Comparison of ENCODE assay signal across 11 mouse cellular contexts in genomic region chr19:28579724-28580375, GRCm38 (mm10).
A peak's percentile ranks its signal among the peaks of the same experiment; 100 is the strongest.
DNase-seq lines count a peak whose midpoint lies in the region; ATAC-seq and TF ChIP-seq lines count a peak whose summit lies in the region.
"Had no signal": no experiment of that assay in that cellular context is flagged by ENCODE, and none has a peak within 500 bp of the region (broad histone marks: within the 10 kb centered on the region; RNA-seq: fewer than 3 reads in every experiment).

No protein-coding gene starts in this region.

- TF ChIP-seq CTCF in kidney, adult 2 months (conservative IDR thresholded peaks at IDR 0.05; ENCODE audit: insufficient read depth, insufficient read length, low read depth, low read length) = no peak

- H3K27ac ChIP-seq in kidney, adult 2 months (ENCODE audit: insufficient read depth, low read depth, low read length) = 0 out of 2 replicates have a peak overlapping the region, but pooled peaks have one; percentile 22
- H3K27ac ChIP-seq in hindbrain, embryonic 15.5 days (replicated peaks) = no peak overlapping the region

- DNase-seq in kidney, adult 2 months = no peak
- DNase-seq in kidney, postnatal 14 days = no peak
- peak; percentile 52 for DNase-seq in embryo, embryonic 11 days
- DNase-seq in retina, postnatal 1 day = peak; percentile 93
- DNase-seq in cerebellum, adult 9-11 months = no peak
- no peak for DNase-seq in thymus, postnatal 25 days
- no peak for DNase-seq in cerebellum, postnatal 25 days
- DNase-seq: adrenal gland, adult 2 months; heart, postnatal 14 days; kidney, postnatal 25 days had no signal

- 71% methylated on average over 14 of the region's 14 CpGs for WGBS in kidney, adult 2 months
- 43% methylated on average over 14 of the region's 14 CpGs for WGBS in hindbrain, embryonic 15.5 days

- H3K9me3 ChIP-seq in hindbrain, embryonic 15.5 days = no peaks in the 10 kb centered on the region

- H3K4me3 ChIP-seq in kidney, adult 2 months (ENCODE audit: insufficient read depth, low read depth, low read length) = no peak overlapping the region
- no peak overlapping the region for H3K4me3 ChIP-seq in hindbrain, embryonic 15.5 days

- no peak for TF ChIP-seq POLR2A in kidney, adult 2 months (IDR thresholded peaks at IDR 0.05; ENCODE audit: low read depth, low read length)

- no peaks in the 10 kb centered on the region for H3K27me3 ChIP-seq in kidney, adult 2 months (replicated peaks; ENCODE audit: control insufficient read depth, insufficient read depth, low read length)
- H3K27me3 ChIP-seq in hindbrain, embryonic 15.5 days = no peaks in the 10 kb centered on the region

- peaks cover 7% of the 10 kb centered on the region; the same call in 1 of the 2 replicates for H3K4me1 ChIP-seq in kidney, adult 2 months (ENCODE audit: control insufficient read depth, insufficient read depth, low read length)
- peaks cover 5% of the 10 kb centered on the region for H3K4me1 ChIP-seq in hindbrain, embryonic 15.5 days (replicated peaks)

- no peaks in the 10 kb centered on the region for H3K36me3 ChIP-seq in kidney, adult 2 months (ENCODE audit: control insufficient read depth, insufficient read depth, low read length)
- H3K36me3 ChIP-seq in hindbrain, embryonic 15.5 days = no peaks in the 10 kb centered on the region

- H3K9ac ChIP-seq in hindbrain, embryonic 15.5 days = no peak overlapping the region

- peak overlapping the region; percentile 15; the same call in 1 of the 2 replicates for H3K4me2 ChIP-seq in hindbrain, embryonic 15.5 days

- ATAC-seq in hindbrain, embryonic 15.5 days (ENCODE audit: low FRiP score, low read depth) = no peak

Comparison
In these comparisons a context has a peak if more than half of its experiments do, and no peak if none do; other contexts are left out.
1. DNase-seq: peak in embryo, embryonic 11 days (single experiment) and retina, postnatal 1 day (single experiment); none in kidney, adult 2 months (single experiment), kidney, postnatal 14 days (single experiment), cerebellum, adult 9-11 months (single experiment), thymus, postnatal 25 days (single experiment) and cerebellum, postnatal 25 days (0 of 2).